Mouse (Mus musculus): Measurements from ENCODE around the gene Zkscan16. TPM values are rescaled to one million over a fixed set of nuclear protein-coding genes. Genes with fewer than 3 reads are reported as not detected.

The Zkscan16 gene
- polyA plus RNA-seq, 1 experiment from 2014 or later, result 0.97 TPM

GRCm38 (mm10) chr4:58944695-58945094 lies 1.3 kb downstream of the Zkscan16 start:
- no peak for ATAC-seq (replicated peaks; ENCODE audit: insufficient number of reproducible peaks, low FRiP score, low TSS enrichment, low read depth)
- H3K4me3 ChIP-seq (ENCODE audit: low read depth, low read length), result peak overlapping the region; percentile 75; the same call in 1 of the 2 replicates
- no peaks in the 10 kb centered on the region for H3K27me3 ChIP-seq (ENCODE audit: control insufficient read depth, insufficient read depth, low read length)
- H3K9ac ChIP-seq (replicated peaks; ENCODE audit: low read length), result no peak overlapping the region
- no peaks in the 10 kb centered on the region; the same call in 1 of the 2 replicates for H3K4me1 ChIP-seq (ENCODE audit: control insufficient read depth, insufficient read depth, low read length)
- no peaks in the 10 kb centered on the region for H3K9me3 ChIP-seq (replicated peaks; ENCODE audit: control insufficient read depth, low read length)
- no peak overlapping the region for H3K27ac ChIP-seq (replicated peaks; ENCODE audit: low read depth, low read length)
- WGBS, result 74% methylated on average over 5 of the region's 5 CpGs
- H3K36me3 ChIP-seq (replicated peaks; ENCODE audit: control insufficient read depth, insufficient read depth, low read depth, low read length), result no peaks in the 10 kb centered on the region
- H3K4me2 ChIP-seq (ENCODE audit: low read depth, low read length), result no peak overlapping the region
- DNase-seq (ENCODE audit: low spot score), result no peak

- 85% methylated on average over 4 of the region's 4 CpGs for WGBS
- Histone ChIP-seq H3K36me3 (replicated peaks; ENCODE audit: control insufficient read depth, insufficient read depth, low read depth, low read length) (no peaks in the 10 kb centered on the region), H3K27ac (replicated peaks; ENCODE audit: low read depth, low read length) (no peak overlapping the region), H3K4me1 (ENCODE audit: control insufficient read depth, insufficient read depth, low read length) (no peaks in the 10 kb centered on the region; the same call in 1 of the 2 replicates), H3K4me3 (ENCODE audit: low read depth, low read length) (no peak overlapping the region), H3K9me3 (replicated peaks; ENCODE audit: control insufficient read depth, low read length) (no peaks in the 10 kb centered on the region), H3K4me2 (ENCODE audit: low read depth, low read length) (no peak overlapping the region), H3K9ac (replicated peaks; ENCODE audit: low read length) (no peak overlapping the region), H3K27me3 (ENCODE audit: control insufficient read depth, insufficient read depth, low read length) (no peaks in the 10 kb centered on the region)
- DNase-seq (ENCODE audit: low spot score), result no peak
- ATAC-seq (replicated peaks; ENCODE audit: insufficient number of reproducible peaks, low FRiP score, low TSS enrichment, low read depth), result no peak
Measured at GRCm38 (mm10) chr4:58948391-58948790, 5.0 kb downstream of the Zkscan16 start.

- WGBS, result 96% methylated on average over 11 of the region's 11 CpGs
- Histone ChIP-seq H3K4me2 (ENCODE audit: low read depth, low read length) (no peak overlapping the region), H3K4me1 (ENCODE audit: control insufficient read depth, insufficient read depth, low read length) (no peaks in the 10 kb centered on the region), H3K4me3 (ENCODE audit: low read depth, low read length) (no peak overlapping the region), H3K27me3 (ENCODE audit: control insufficient read depth, insufficient read depth, low read length) (no peaks in the 10 kb centered on the region), H3K9ac (replicated peaks; ENCODE audit: low read length) (no peak overlapping the region), H3K36me3 (replicated peaks; ENCODE audit: control insufficient read depth, insufficient read depth, low read depth, low read length) (no peaks in the 10 kb centered on the region), H3K27ac (replicated peaks; ENCODE audit: low read depth, low read length) (no peak overlapping the region), H3K9me3 (replicated peaks; ENCODE audit: control insufficient read depth, low read length) (no peaks in the 10 kb centered on the region)
- DNase-seq (ENCODE audit: low spot score) (no peak), ATAC-seq (replicated peaks; ENCODE audit: insufficient number of reproducible peaks, low FRiP score, low TSS enrichment, low read depth) (no peak)
Measured at GRCm38 (mm10) chr4:58952630-58953029, 9.2 kb downstream of the Zkscan16 start.

- H3K27me3 ChIP-seq (ENCODE audit: control insufficient read depth, insufficient read depth, low read length), result no peaks in the 10 kb centered on the region
- ATAC-seq (replicated peaks; ENCODE audit: insufficient number of reproducible peaks, low FRiP score, low TSS enrichment, low read depth), result no peak
- H3K4me3 ChIP-seq (ENCODE audit: low read depth, low read length), result no peak overlapping the region
- no peak overlapping the region for H3K4me2 ChIP-seq (ENCODE audit: low read depth, low read length)
- H3K27ac ChIP-seq (replicated peaks; ENCODE audit: low read depth, low read length), result no peak overlapping the region
- DNase-seq (ENCODE audit: low spot score), result no peak
- no peaks in the 10 kb centered on the region for H3K4me1 ChIP-seq (ENCODE audit: control insufficient read depth, insufficient read depth, low read length)
- H3K9ac ChIP-seq (replicated peaks; ENCODE audit: low read length), result no peak overlapping the region
- 93% methylated on average over 15 of the region's 15 CpGs for WGBS
- no peaks in the 10 kb centered on the region for H3K9me3 ChIP-seq (replicated peaks; ENCODE audit: control insufficient read depth, low read length)
- no peaks in the 10 kb centered on the region for H3K36me3 ChIP-seq (replicated peaks; ENCODE audit: control insufficient read depth, insufficient read depth, low read depth, low read length)
Measured at GRCm38 (mm10) chr4:58961719-58962118, 18.3 kb downstream of the Zkscan16 start.

GRCm38 (mm10) chr4:58963271-58963670 lies 19.8 kb downstream of the Zkscan16 start:
- Histone ChIP-seq H3K27ac (replicated peaks; ENCODE audit: low read depth, low read length) (no peak overlapping the region), H3K4me1 (ENCODE audit: control insufficient read depth, insufficient read depth, low read length) (no peaks in the 10 kb centered on the region), H3K27me3 (ENCODE audit: control insufficient read depth, insufficient read depth, low read length) (no peaks in the 10 kb centered on the region), H3K4me3 (ENCODE audit: low read depth, low read length) (no peak overlapping the region), H3K36me3 (replicated peaks; ENCODE audit: control insufficient read depth, insufficient read depth, low read depth, low read length) (no peaks in the 10 kb centered on the region), H3K9me3 (replicated peaks; ENCODE audit: control insufficient read depth, low read length) (no peaks in the 10 kb centered on the region), H3K4me2 (ENCODE audit: low read depth, low read length) (no peak overlapping the region), H3K9ac (replicated peaks; ENCODE audit: low read length) (no peak overlapping the region)
- ATAC-seq (replicated peaks; ENCODE audit: insufficient number of reproducible peaks, low FRiP score, low TSS enrichment, low read depth) (no peak), DNase-seq (ENCODE audit: low spot score) (no peak)
- WGBS, result 92% methylated on average over 4 of the region's 4 CpGs

- Histone ChIP-seq H3K9ac (replicated peaks; ENCODE audit: low read length) (no peak overlapping the region), H3K9me3 (replicated peaks; ENCODE audit: control insufficient read depth, low read length) (no peaks in the 10 kb centered on the region), H3K36me3 (replicated peaks; ENCODE audit: control insufficient read depth, insufficient read depth, low read depth, low read length) (no peaks in the 10 kb centered on the region), H3K4me3 (ENCODE audit: low read depth, low read length) (no peak overlapping the region), H3K27ac (replicated peaks; ENCODE audit: low read depth, low read length) (no peak overlapping the region), H3K4me2 (ENCODE audit: low read depth, low read length) (no peak overlapping the region), H3K4me1 (ENCODE audit: control insufficient read depth, insufficient read depth, low read length) (no peaks in the 10 kb centered on the region), H3K27me3 (ENCODE audit: control insufficient read depth, insufficient read depth, low read length) (no peaks in the 10 kb centered on the region)
- ATAC-seq (replicated peaks; ENCODE audit: insufficient number of reproducible peaks, low FRiP score, low TSS enrichment, low read depth) (no peak), DNase-seq (ENCODE audit: low spot score) (no peak)
- WGBS, result 98% methylated on average over 1 of the region's 1 CpGs
Measured at GRCm38 (mm10) chr4:58965136-58965535, 21.7 kb downstream of the Zkscan16 start.

- Histone ChIP-seq H3K4me3 (ENCODE audit: low read depth, low read length) (no peak overlapping the region), H3K27ac (replicated peaks; ENCODE audit: low read depth, low read length) (no peak overlapping the region), H3K9me3 (replicated peaks; ENCODE audit: control insufficient read depth, low read length) (no peaks in the 10 kb centered on the region), H3K4me1 (ENCODE audit: control insufficient read depth, insufficient read depth, low read length) (no peaks in the 10 kb centered on the region), H3K27me3 (ENCODE audit: control insufficient read depth, insufficient read depth, low read length) (no peaks in the 10 kb centered on the region), H3K4me2 (ENCODE audit: low read depth, low read length) (no peak overlapping the region), H3K36me3 (replicated peaks; ENCODE audit: control insufficient read depth, insufficient read depth, low read depth, low read length) (no peaks in the 10 kb centered on the region), H3K9ac (replicated peaks; ENCODE audit: low read length) (no peak overlapping the region)
- 84% methylated on average over 4 of the region's 4 CpGs for WGBS
- DNase-seq (ENCODE audit: low spot score), result no peak
- ATAC-seq (replicated peaks; ENCODE audit: insufficient number of reproducible peaks, low FRiP score, low TSS enrichment, low read depth), result no peak
Measured at GRCm38 (mm10) chr4:58970678-58971077, 27.2 kb downstream of the Zkscan16 start.

- no peak for ATAC-seq (replicated peaks; ENCODE audit: insufficient number of reproducible peaks, low FRiP score, low TSS enrichment, low read depth)
- 83% methylated on average over 5 of the region's 5 CpGs for WGBS
- H3K9ac ChIP-seq (replicated peaks; ENCODE audit: low read length), result no peak overlapping the region
- no peaks in the 10 kb centered on the region for H3K27me3 ChIP-seq (ENCODE audit: control insufficient read depth, insufficient read depth, low read length)
- no peak overlapping the region for H3K4me3 ChIP-seq (ENCODE audit: low read depth, low read length)
- H3K9me3 ChIP-seq (replicated peaks; ENCODE audit: control insufficient read depth, low read length), result no peaks in the 10 kb centered on the region
- no peak overlapping the region for H3K4me2 ChIP-seq (ENCODE audit: low read depth, low read length)
- H3K36me3 ChIP-seq (replicated peaks; ENCODE audit: control insufficient read depth, insufficient read depth, low read depth, low read length), result no peaks in the 10 kb centered on the region
- no peak overlapping the region for H3K27ac ChIP-seq (replicated peaks; ENCODE audit: low read depth, low read length)
- no peaks in the 10 kb centered on the region for H3K4me1 ChIP-seq (ENCODE audit: control insufficient read depth, insufficient read depth, low read length)
- no peak for DNase-seq (ENCODE audit: low spot score)
Measured at GRCm38 (mm10) chr4:58975711-58976110, 32.3 kb downstream of the Zkscan16 start.

All from embryonic facial prominence, embryonic 11.5 days (tissue).